Mouse (Mus musculus) embryonic facial prominence, embryonic 13.5 days (tissue): ENCODE results near the gene Smug1. TPM values are rescaled to one million over a fixed set of nuclear protein-coding genes. Genes with fewer than 3 reads are reported as not detected.

Source experiments
- ATAC-seq: fragments of 200-750 bp; cut with Nextera tagmentation; 2 replicates; pipeline ENCODE4 v1.8.0; 2017; ENCODE audit warnings: low read depth; ENCODE audit not compliant: insufficient number of reproducible peaks, insufficient read depth, low FRiP score, low TSS enrichment
- H3K27ac ChIP-seq: fragments of 300-500 bp; sonication (generic); 2 replicates; pipeline ENCODE4 v1.5.1; 2015; ENCODE audit warnings: moderate library complexity, mild to moderate bottlenecking, inconsistent platforms
- H3K27me3 ChIP-seq: fragments of 300-500 bp; sonication (generic); 2 replicates; pipeline ENCODE4 v1.6.1; 2015; ENCODE audit warnings: mild to moderate bottlenecking, inconsistent platforms
- H3K36me3 ChIP-seq: fragments of 300-500 bp; sonication (generic); 2 replicates; pipeline ENCODE4 v1.6.1; 2015; ENCODE audit warnings: mild to moderate bottlenecking, inconsistent platforms
- H3K4me1 ChIP-seq: fragments of 300-500 bp; sonication (generic); 2 replicates; pipeline ENCODE4 v1.6.1; 2015; ENCODE audit warnings: inconsistent platforms
- H3K4me2 ChIP-seq: fragments of 300-500 bp; sonication (generic); 2 replicates; pipeline ENCODE4 v1.6.1; 2015; ENCODE audit warnings: moderate library complexity, mild to moderate bottlenecking, inconsistent platforms
- H3K4me3 ChIP-seq: fragments of 300-500 bp; sonication (generic); 2 replicates; pipeline ENCODE4 v1.5.1; 2015; ENCODE audit warnings: mild to moderate bottlenecking, inconsistent platforms
- H3K9ac ChIP-seq: fragments of 300-500 bp; sonication (generic); 2 replicates; pipeline ENCODE4 v1.6.1; 2015; ENCODE audit warnings: mild to moderate bottlenecking, inconsistent platforms
- H3K9me3 ChIP-seq: fragments of 300-500 bp; sonication (generic); 2 replicates; pipeline ENCODE4 v1.6.1; 2016; ENCODE audit warnings: inconsistent platforms
- WGBS: fragments of 180-500 bp; shearing (Covaris S2); methylation state at CpG from one replicate; pipeline ENCODE4 v1.1.7; 2015; ENCODE audit warnings: mixed read lengths; 5-methylcytosine and 5-hydroxymethylcytosine counted together
- polyA plus RNA-seq: library from polyadenylated mRNA; unstranded; fragments of >200 nt; fragmentation: Nextera tagmentation; extraction: Ambion mirVana; gene quantifications from 2 replicates; pipeline ENCODE4 v1.2.1, GENCODE M21; 2015

The Smug1 gene
- polyA plus RNA-seq, 1 experiment from 2014 or later: 16.4 TPM

DNA sequence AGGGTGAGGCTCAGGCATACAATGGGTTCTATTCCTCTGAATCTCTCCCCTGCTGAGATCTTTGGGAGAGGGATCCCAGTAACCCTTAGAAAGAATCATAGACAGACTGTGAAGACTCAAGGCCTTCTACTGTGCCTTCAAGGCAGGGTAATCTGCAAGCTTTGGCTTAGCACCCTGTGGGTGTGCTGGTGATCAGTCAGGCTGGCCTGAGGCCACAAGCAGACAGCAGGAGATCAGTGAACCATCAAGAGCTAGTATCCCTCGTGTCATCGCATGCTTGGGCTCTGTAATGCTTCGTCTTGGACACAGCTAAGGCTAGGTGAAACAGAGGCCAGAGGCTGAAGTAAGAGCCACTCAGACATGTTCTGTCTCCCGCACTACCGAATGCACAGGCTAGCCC, 6.4 kb upstream of the Smug1 start:
- no peak overlapping the region for H3K4me3 ChIP-seq

GRCm38 (mm10) chr15:103172537-103172936, 5.6 kb upstream of the Smug1 start:
- ATAC-seq: no peak
- Histone ChIP-seq H3K4me1 (peaks cover 30% of the 10 kb centered on the region), H3K27me3 (peaks cover 100% of the 10 kb centered on the region), H3K9ac (no peak overlapping the region), H3K9me3 (no peaks in the 10 kb centered on the region), H3K4me3 (no peak overlapping the region), H3K36me3 (no peaks in the 10 kb centered on the region), H3K4me2 (no peak overlapping the region), H3K27ac (no peak overlapping the region)
- 5% methylated on average over 10 of the region's 10 CpGs for WGBS

More for the DNA sequence above, 6.4 kb upstream of the Smug1 start:
- no peaks in the 10 kb centered on the region for H3K9me3 ChIP-seq
- no peak overlapping the region for H3K27ac ChIP-seq
- no peak overlapping the region for H3K4me2 ChIP-seq
- no peaks in the 10 kb centered on the region for H3K36me3 ChIP-seq
- peaks cover 100% of the 10 kb centered on the region for H3K27me3 ChIP-seq
- ATAC-seq: no peak
- H3K9ac ChIP-seq: no peak overlapping the region
- 51% methylated on average over 5 of the region's 5 CpGs for WGBS
- H3K4me1 ChIP-seq: peaks cover 34% of the 10 kb centered on the region

- Histone ChIP-seq H3K4me2 (no peak overlapping the region), H3K27me3 (peaks cover 100% of the 10 kb centered on the region), H3K36me3 (no peaks in the 10 kb centered on the region), H3K27ac (no peak overlapping the region), H3K4me3 (no peak overlapping the region), H3K9ac (no peak overlapping the region), H3K4me1 (peaks cover 22% of the 10 kb centered on the region), H3K9me3 (no peaks in the 10 kb centered on the region)
- WGBS: 10% methylated on average over 8 of the region's 8 CpGs
- no peak for ATAC-seq
These were observed 4.4 kb upstream of the Smug1 start for GRCm38 (mm10) chr15:103171276-103171675.

DNA sequence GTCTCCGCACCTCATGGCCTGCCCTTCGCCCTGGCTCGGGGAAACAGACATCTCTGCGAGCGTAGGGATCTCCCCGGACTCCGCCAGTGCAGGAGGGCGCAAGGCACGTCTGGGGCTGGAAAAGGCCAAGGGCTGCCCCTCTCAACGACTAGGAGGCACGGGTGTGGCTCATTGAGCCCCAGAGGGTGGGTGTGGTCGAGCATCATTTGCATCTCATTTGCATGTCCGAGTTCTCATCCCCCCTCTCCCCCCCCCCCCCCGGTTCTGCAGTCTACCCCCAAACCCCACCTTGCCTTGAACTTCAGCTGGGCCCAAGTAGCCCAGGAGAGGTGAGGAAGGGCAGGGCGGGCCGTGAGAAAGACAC, 3.4 kb upstream of the Smug1 start:
- Histone ChIP-seq H3K27me3 (peaks cover 100% of the 10 kb centered on the region), H3K4me1 (peaks cover 23% of the 10 kb centered on the region), H3K9ac (no peak overlapping the region), H3K27ac (no peak overlapping the region), H3K9me3 (no peaks in the 10 kb centered on the region), H3K36me3 (no peaks in the 10 kb centered on the region), H3K4me2 (peak overlapping the region; percentile 82), H3K4me3 (peak overlapping the region; percentile 17)
- no peak for ATAC-seq
- 9% methylated on average over 16 of the region's 16 CpGs for WGBS

- 3% methylated on average over 26 of the region's 26 CpGs for WGBS
- ATAC-seq: no peak
- Histone ChIP-seq H3K4me3 (peak overlapping the region; percentile 48), H3K27me3 (peaks cover 97% of the 10 kb centered on the region), H3K9ac (peak overlapping the region; percentile 63; the same call in 1 of the 2 replicates), H3K27ac (no peak overlapping the region), H3K9me3 (no peaks in the 10 kb centered on the region), H3K4me2 (peak overlapping the region; percentile 82), H3K36me3 (no peaks in the 10 kb centered on the region), H3K4me1 (peaks cover 25% of the 10 kb centered on the region)
These were observed 2.9 kb upstream of the Smug1 start for GRCm38 (mm10) chr15:103169612-103170315.

DNA sequence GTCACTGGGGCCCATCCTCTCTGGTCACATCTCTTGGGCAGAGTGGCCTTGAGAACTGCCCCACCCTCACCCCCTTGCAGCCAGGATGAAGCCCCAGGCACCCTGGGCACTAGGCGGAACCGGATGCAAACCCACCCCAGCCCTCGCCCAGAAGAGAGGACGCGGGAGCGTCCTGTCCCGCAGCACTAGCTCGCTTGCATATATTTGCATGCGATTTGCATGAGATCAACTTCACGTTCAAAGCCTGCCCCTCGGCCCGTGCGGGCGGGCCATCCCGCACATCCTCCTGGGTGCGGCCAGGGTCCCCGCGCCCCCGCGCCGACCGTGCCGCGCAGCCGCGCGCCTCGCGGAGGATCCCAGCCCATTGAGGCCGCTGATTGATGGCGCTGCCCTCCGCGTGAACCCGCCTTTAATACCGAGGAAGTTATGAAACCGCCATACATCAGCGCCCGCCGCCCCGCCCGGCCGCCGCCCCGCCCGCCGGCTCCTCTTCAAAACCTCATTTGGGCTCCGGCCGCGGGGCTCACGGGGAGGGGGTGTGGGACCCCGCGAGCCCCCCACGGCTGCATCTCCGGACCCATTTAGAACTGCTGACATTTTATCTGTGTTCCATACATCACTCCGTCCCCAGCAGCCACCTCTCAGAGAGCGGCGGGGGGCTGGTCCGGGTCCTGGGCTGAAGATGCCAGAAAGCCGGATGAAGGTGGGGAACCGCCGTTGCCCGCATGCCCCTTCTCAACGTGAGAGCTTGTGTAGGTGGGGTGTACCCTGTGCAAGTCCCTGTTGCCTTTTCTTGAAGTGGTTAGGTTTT, 2.1 kb upstream of the Smug1 start:
- no peak for ATAC-seq
- Histone ChIP-seq H3K4me2 (peak overlapping the region; percentile 82), H3K4me1 (peaks cover 25% of the 10 kb centered on the region), H3K4me3 (peak overlapping the region; percentile 48), H3K27ac (no peak overlapping the region), H3K27me3 (peaks cover 94% of the 10 kb centered on the region), H3K9ac (peak overlapping the region; percentile 63), H3K9me3 (no peaks in the 10 kb centered on the region), H3K36me3 (no peaks in the 10 kb centered on the region)
- WGBS: under 1% methylated on average over 63 of the region's 63 CpGs

- Histone ChIP-seq H3K9ac (no peak overlapping the region), H3K27me3 (peaks cover 82% of the 10 kb centered on the region), H3K9me3 (no peaks in the 10 kb centered on the region), H3K4me2 (no peak overlapping the region), H3K36me3 (no peaks in the 10 kb centered on the region), H3K27ac (no peak overlapping the region), H3K4me3 (no peak overlapping the region), H3K4me1 (peaks cover 25% of the 10 kb centered on the region)
- WGBS: 9% methylated on average over 3 of the region's 3 CpGs
- no peak for ATAC-seq
These were observed 894 bp upstream of the Smug1 start for GRCm38 (mm10) chr15:103167786-103168185.

GRCm38 (mm10) chr15:103165924-103166323, 968 bp downstream of the Smug1 start:
- Histone ChIP-seq H3K4me1 (peaks cover 31% of the 10 kb centered on the region), H3K9me3 (no peaks in the 10 kb centered on the region), H3K27me3 (peaks cover 63% of the 10 kb centered on the region), H3K4me2 (no peak overlapping the region), H3K36me3 (no peaks in the 10 kb centered on the region), H3K9ac (no peak overlapping the region), H3K27ac (no peak overlapping the region), H3K4me3 (no peak overlapping the region)
- no peak for ATAC-seq
- 45% methylated on average over 5 of the region's 5 CpGs for WGBS

- Histone ChIP-seq H3K9ac (no peak overlapping the region), H3K4me3 (no peak overlapping the region), H3K9me3 (no peaks in the 10 kb centered on the region), H3K36me3 (no peaks in the 10 kb centered on the region), H3K4me2 (peak overlapping the region; percentile 24; the same call in 1 of the 2 replicates), H3K4me1 (peaks cover 31% of the 10 kb centered on the region), H3K27ac (no peak overlapping the region), H3K27me3 (peaks cover 58% of the 10 kb centered on the region)
- no peak for ATAC-seq
- under 1% methylated on average over 13 of the region's 13 CpGs for WGBS
These were observed 1.5 kb downstream of the Smug1 start for GRCm38 (mm10) chr15:103165379-103165778.

DNA sequence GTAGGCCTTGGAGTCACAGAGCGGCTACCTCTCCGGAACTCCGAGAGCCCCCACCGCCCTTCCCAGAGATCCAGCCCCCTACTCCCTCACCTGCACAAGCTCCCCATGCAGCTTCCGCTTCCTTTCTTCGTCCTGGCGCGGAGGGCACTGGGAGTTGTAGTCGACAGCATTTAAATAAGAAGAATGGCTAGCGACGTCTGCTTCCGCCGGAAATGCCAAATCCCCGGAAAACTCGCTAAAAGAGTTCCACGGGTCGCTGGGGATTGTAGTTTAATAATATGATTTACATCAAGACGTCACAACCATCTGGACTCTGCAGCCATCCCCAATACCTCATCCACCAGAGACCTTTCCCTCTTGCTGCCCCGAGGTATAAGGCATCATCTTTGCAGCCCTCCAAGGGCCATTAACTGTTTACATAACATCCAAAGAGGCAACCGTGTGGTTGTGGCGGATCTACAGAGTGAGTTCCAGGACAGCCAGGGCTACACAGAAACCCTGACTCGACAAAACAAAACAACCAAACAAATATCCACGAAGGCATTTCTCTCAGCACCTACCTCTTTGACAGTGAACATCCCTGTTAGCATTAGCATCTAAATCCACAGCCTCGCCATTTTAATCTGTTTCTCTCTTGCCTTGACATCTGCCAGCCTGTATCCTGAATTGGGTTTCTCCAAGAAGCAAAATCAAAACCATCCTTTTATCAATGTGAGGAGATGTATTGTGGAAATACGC, 3.5 kb downstream of the Smug1 start:
- Histone ChIP-seq H3K36me3 (no peaks in the 10 kb centered on the region), H3K27ac (no peak overlapping the region), H3K9ac (peak overlapping the region; percentile 78), H3K9me3 (no peaks in the 10 kb centered on the region), H3K4me3 (peak overlapping the region; percentile 73), H3K27me3 (peaks cover 38% of the 10 kb centered on the region), H3K4me2 (peak overlapping the region; percentile 59), H3K4me1 (peaks cover 14% of the 10 kb centered on the region)
- 8% methylated on average over 25 of the region's 25 CpGs for WGBS
- ATAC-seq: peak; percentile 81; the same call in 1 of the 2 replicates

- H3K27me3 ChIP-seq: peaks cover 32% of the 10 kb centered on the region
- no peak overlapping the region for H3K4me2 ChIP-seq
- no peak for ATAC-seq
- no peak overlapping the region for H3K4me3 ChIP-seq
- H3K4me1 ChIP-seq: peaks cover 9% of the 10 kb centered on the region
- no peaks in the 10 kb centered on the region for H3K9me3 ChIP-seq
- H3K36me3 ChIP-seq: peaks cover 9% of the 10 kb centered on the region
- no peak overlapping the region for H3K9ac ChIP-seq
- no peak overlapping the region for H3K27ac ChIP-seq
- 80% methylated on average over 10 of the region's 10 CpGs for WGBS
These were observed 9.3 kb downstream of the Smug1 start for GRCm38 (mm10) chr15:103157585-103157984.
